Mouse (Mus musculus) brain, embryonic 14.5 days (tissue): ENCODE measurements around the gene Os9.

Source experiments
- CTCF ChIP-seq: fragments of 200-500 bp; IDR thresholded peaks from 2 replicates; pipeline ENCODE4 v1.5.1; 2012; ENCODE audit warnings: inconsistent platforms, mild to moderate bottlenecking, moderate library complexity, borderline replicate concordance; ENCODE audit not compliant: insufficient read depth, insufficient read length; ENCODE audit errors: extremely low read depth
- POLR2A ChIP-seq: fragments of 200-500 bp; IDR thresholded peaks from 2 replicates; pipeline ENCODE4 v1.6.1; 2012; ENCODE audit warnings: mild to moderate bottlenecking, inconsistent platforms, borderline replicate concordance; ENCODE audit not compliant: poor library complexity, insufficient read depth, insufficient read length, severe bottlenecking; ENCODE audit errors: extremely low read depth

- TF ChIP-seq CTCF (peak; percentile 16; the same call in 1 of the 2 replicates), POLR2A (no peak)
These were observed 71.4 kb downstream of the Os9 start for GRCm38 (mm10) chr10:127049395-127050118.
